Mouse (Mus musculus) thymus, adult 2 months (tissue): ENCODE data around the gene Gigyf2. TPM values are rescaled to one million over a fixed set of nuclear protein-coding genes. Genes with fewer than 3 reads are reported as not detected.
"Not testable (repeated sequence)": the region's sequence is repeated elsewhere in the genome, so short reads cannot be mapped to it uniquely, and the experiment has no call there.

Experiments
- DNase-seq: peaks from one replicate; pipeline ENCODE4 v3.0.0; 2021
- H3K27ac ChIP-seq: fragments of 200-500 bp; 2 replicates; pipeline ENCODE4 v1.5.1; 2012; ENCODE audit warnings: low read length, control low read depth; ENCODE audit not compliant: control insufficient read depth, insufficient read depth
- H3K27me3 ChIP-seq: fragments of 200-500 bp; 2 replicates; pipeline ENCODE4 v1.6.1; 2012; ENCODE audit warnings: mild to moderate bottlenecking, low read length, moderate library complexity, mixed read lengths; ENCODE audit not compliant: control insufficient read depth, insufficient read depth
- H3K36me3 ChIP-seq: fragments of 200-500 bp; 2 replicates; pipeline ENCODE4 v1.6.1; 2012; ENCODE audit warnings: mild to moderate bottlenecking, low read length, moderate library complexity; ENCODE audit not compliant: control insufficient read depth, insufficient read depth
- H3K4me1 ChIP-seq: fragments of 200-500 bp; replicated peaks from 2 replicates; pipeline ENCODE4 v1.6.1; 2012; ENCODE audit warnings: low read length; ENCODE audit not compliant: control insufficient read depth, insufficient read depth
- H3K4me3 ChIP-seq: fragments of 200-500 bp; 2 replicates; pipeline ENCODE4 v1.5.1; 2012; ENCODE audit warnings: mild to moderate bottlenecking, low read length, control low read depth, moderate library complexity; ENCODE audit not compliant: control insufficient read depth, insufficient read depth
- CTCF ChIP-seq: fragments of 200-500 bp; IDR thresholded peaks from 2 replicates; pipeline ENCODE4 v1.5.1; 2012; ENCODE audit warnings: mild to moderate bottlenecking, control low read depth, low read length, moderate library complexity, borderline replicate concordance; ENCODE audit not compliant: control insufficient read depth, poor library complexity, insufficient read depth; ENCODE audit errors: extremely low read depth
- POLR2A ChIP-seq: fragments of 200-500 bp; IDR thresholded peaks from 2 replicates; pipeline ENCODE4 v1.6.1; 2012; ENCODE audit warnings: mild to moderate bottlenecking, low read length, control low read depth, moderate library complexity; ENCODE audit not compliant: control insufficient read depth, poor library complexity, insufficient read depth; ENCODE audit errors: extremely low read depth
- WGBS: fragments of 180-500 bp; shearing (Covaris S2); methylation state at CpG from one replicate; pipeline ENCODE4 v1.1.7; 2018; 5-methylcytosine and 5-hydroxymethylcytosine counted together
- polyA plus RNA-seq: library from polyadenylated mRNA; depleted of rRNA; stranded (reverse); fragments of >200 nt; gene quantifications from 2 replicates; pipeline ENCODE4 v1.2.3, GENCODE M21; 2012

The Gigyf2 gene
- polyA plus RNA-seq, 1 experiment = 47.3 TPM

DNA sequence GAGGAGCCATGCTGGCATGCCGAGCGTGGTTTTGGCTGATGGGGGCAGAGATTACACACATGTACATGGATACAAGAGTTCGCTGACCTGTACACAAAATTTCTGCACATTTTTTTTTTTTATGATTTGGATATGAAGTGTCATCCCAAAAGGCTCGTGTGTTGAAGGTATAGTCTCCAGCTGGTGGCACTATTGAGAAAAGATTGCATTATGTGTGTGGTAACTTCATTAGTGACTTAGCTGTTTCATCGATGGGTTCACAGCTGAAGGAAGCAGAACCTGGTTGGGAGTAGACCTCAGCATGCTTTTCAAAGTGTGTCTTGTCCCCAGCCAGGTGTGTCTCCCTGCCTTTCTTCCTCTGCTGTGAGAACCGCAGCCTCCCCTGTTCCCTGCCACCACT lies 141.5 kb downstream of the Gigyf2 start:
- no peak for TF ChIP-seq CTCF
- TF ChIP-seq POLR2A = no peak
- Histone ChIP-seq H3K36me3 (no peaks in the 10 kb centered on the region), H3K27ac (no peak overlapping the region), H3K27me3 (no peaks in the 10 kb centered on the region), H3K4me1 (peaks cover 3% of the 10 kb centered on the region; the same call in 1 of the 2 replicates), H3K4me3 (no peak overlapping the region)
- 47% methylated on average over 6 of the region's 6 CpGs for WGBS
- no peak for DNase-seq

GRCm38 (mm10) chr1:87469971-87470370 lies 143.2 kb downstream of the Gigyf2 start, which contains the start of gene Snorc:
Gene Snorc (plus strand): TSS chr1:87470271.
- not testable (repeated sequence) for H3K27ac ChIP-seq, H3K36me3 ChIP-seq, DNase-seq, H3K27me3 ChIP-seq, H3K4me1 ChIP-seq, H3K4me3 ChIP-seq
- WGBS = 89% methylated on average over 10 of the region's 10 CpGs

DNA sequence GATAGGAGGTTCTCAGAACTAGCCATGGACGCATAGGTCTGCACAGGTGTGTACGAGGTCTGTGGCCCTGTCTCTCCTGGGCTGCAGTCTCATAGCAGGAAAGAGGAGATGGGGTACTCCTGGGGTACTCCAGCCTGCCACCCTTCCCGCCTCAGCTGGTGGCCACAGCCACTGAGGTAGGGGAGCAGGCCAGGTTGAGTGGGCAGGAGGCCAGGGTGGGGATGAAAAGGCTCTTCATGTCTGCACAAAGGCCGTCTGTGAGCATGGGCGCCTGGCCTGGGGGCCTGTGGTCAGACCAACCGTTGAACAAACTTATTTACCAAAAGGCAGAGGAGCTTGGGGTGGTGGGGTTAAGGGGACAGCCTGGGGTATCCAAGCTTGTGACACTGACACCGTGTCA lies 145.1 kb downstream of the Gigyf2 start:
- Histone ChIP-seq H3K4me1 (peaks cover 3% of the 10 kb centered on the region; the same call in 1 of the 2 replicates), H3K27me3 (no peaks in the 10 kb centered on the region), H3K36me3 (no peaks in the 10 kb centered on the region), H3K27ac (no peak overlapping the region), H3K4me3 (no peak overlapping the region)
- no peak for DNase-seq
- 87% methylated on average over 7 of the region's 7 CpGs for WGBS
- TF ChIP-seq POLR2A (no peak), CTCF (no peak)

GRCm38 (mm10) chr1:87472576-87472975 lies 145.8 kb downstream of the Gigyf2 start:
- 92% methylated on average over 7 of the region's 7 CpGs for WGBS
- TF ChIP-seq CTCF = no peak
- TF ChIP-seq POLR2A = no peak
- Histone ChIP-seq H3K36me3 (no peaks in the 10 kb centered on the region), H3K4me1 (no peaks in the 10 kb centered on the region), H3K27me3 (no peaks in the 10 kb centered on the region), H3K27ac (no peak overlapping the region), H3K4me3 (no peak overlapping the region)
- DNase-seq = no peak

DNA sequence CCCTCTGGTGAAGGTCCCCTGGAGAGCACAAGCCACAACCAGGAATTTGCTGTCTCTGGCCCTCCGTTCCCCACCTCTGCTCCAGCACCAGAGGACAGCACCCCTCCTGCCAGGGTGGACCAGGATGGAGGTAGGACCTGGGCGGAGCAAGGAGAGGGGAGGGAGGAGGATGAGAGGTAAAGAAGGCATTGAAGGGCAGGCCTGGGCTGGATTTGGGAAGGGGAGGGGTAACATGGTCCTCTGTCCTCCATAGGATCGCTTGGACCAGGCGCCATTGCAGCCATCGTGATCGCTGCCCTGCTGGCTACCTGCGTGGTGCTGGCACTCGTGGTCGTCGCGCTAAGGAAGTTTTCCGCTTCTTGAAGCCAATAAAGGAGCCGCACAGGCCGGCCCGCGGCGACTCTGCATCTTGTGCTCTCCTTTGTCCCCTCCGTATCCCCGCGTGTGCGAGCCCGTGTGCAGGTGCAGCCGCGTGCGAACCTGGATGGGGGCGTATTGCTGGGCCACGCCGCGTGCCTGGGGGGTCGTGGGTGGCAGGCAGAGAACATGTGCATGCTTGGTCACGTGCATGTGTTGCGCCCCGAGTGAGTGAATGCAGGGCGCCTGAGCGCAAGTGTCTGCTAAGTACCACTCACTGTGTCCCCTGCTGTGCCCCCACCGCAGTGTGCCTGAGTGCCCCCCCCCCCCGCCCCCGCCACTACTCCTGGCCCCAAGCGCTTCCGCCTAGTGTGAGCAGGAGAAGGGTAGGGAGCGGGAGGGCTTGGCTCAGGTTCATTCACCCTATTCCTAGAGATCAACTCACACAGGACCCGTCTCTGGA lies 148.5 kb downstream of the Gigyf2 start:
- TF ChIP-seq POLR2A = no peak
- TF ChIP-seq CTCF = no peak
- DNase-seq = no peak
- 18% methylated on average over 42 of the region's 42 CpGs for WGBS
- Histone ChIP-seq H3K27me3 (no peaks in the 10 kb centered on the region), H3K36me3 (no peaks in the 10 kb centered on the region), H3K27ac (no peak overlapping the region), H3K4me1 (no peaks in the 10 kb centered on the region), H3K4me3 (no peak overlapping the region)

DNA sequence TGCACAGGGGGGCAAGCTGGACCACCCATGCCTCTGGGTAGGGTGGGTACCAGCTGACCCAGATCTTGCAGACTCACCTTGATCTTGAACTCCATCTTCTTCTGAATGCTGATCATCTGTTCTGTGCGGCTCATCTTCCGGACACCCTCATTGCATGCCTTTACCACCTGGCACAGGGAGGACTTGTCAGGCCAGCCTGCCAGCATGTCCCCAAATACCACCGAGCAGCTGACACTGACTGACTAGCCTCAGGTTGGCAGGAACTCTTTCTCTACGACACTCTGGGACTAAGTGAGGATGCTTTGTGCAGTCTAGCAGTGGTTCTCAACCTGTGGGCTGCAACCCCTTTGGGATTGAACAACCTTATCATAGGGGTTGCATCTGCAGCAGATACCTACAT lies 155.7 kb downstream of the Gigyf2 start:
- 95% methylated on average over 4 of the region's 4 CpGs for WGBS
- H3K27ac ChIP-seq = no peak overlapping the region
- H3K27me3 ChIP-seq = no peaks in the 10 kb centered on the region
- DNase-seq = no peak
- H3K4me1 ChIP-seq = no peaks in the 10 kb centered on the region
- no peak for TF ChIP-seq POLR2A
- TF ChIP-seq CTCF = no peak
- H3K36me3 ChIP-seq = no peaks in the 10 kb centered on the region
- no peak overlapping the region for H3K4me3 ChIP-seq

GRCm38 (mm10) chr1:87486386-87486785 lies 159.6 kb downstream of the Gigyf2 start:
- 32% methylated on average over 6 of the region's 6 CpGs for WGBS
- Histone ChIP-seq H3K27ac (no peak overlapping the region), H3K27me3 (no peaks in the 10 kb centered on the region), H3K4me3 (no peak overlapping the region), H3K4me1 (no peaks in the 10 kb centered on the region), H3K36me3 (no peaks in the 10 kb centered on the region)
- DNase-seq = peak; percentile 22
- TF ChIP-seq POLR2A (no peak), CTCF (no peak)
